Comparison of ENCODE assay signal across 23 mouse cellular contexts in genomic region chr11:61737290-61737689, GRCm38 (mm10). TPM values are rescaled to one million over a fixed set of nuclear protein-coding genes. Genes with fewer than 3 reads are reported as not detected.
A peak's percentile ranks its signal among the peaks of the same experiment; 100 is the strongest.
DNase-seq lines count a peak whose midpoint lies in the region; TF ChIP-seq lines count a peak whose summit lies in the region.
"Had no signal": no experiment of that assay in that cellular context is flagged by ENCODE, and none has a peak within 500 bp of the region (broad histone marks: within the 10 kb centered on the region; RNA-seq: fewer than 3 reads in every experiment).

No protein-coding gene starts in this region.

- H3K9me3 ChIP-seq in MEL (replicated peaks; ENCODE audit: insufficient read depth, low read length): no peaks in the 10 kb centered on the region
- H3K9me3 ChIP-seq: G1E had no signal

- peaks cover 2 to 10% of the 10 kb centered on the region in 2 experiments; a peak in 3 of 4 replicates for H3K36me3 ChIP-seq in MEL (ENCODE audit: control insufficient read depth in 1 of 2, insufficient read depth in 2 of 2, low read length in 2 of 2)

- TF ChIP-seq POLR2A in MEL (IDR thresholded peaks at IDR 0.05; ENCODE audit: control insufficient read depth in 1 of 2, insufficient read depth in 1 of 2, low read depth in 1 of 2, low read length in 2 of 2, poor library complexity in 1 of 2): no peak

- TF ChIP-seq EP300 in MEL (IDR thresholded peaks at IDR 0.05; ENCODE audit: low read depth in 1 of 2, low read length in 2 of 2): peak in 1 of 2 experiments; percentile 21; a peak in 1 of 4 replicates

- DNase-seq in A20 (ENCODE audit: low read depth, low spot score): peak; percentile 46
- DNase-seq in MEL (ENCODE audit: low read depth, low spot score): peak; percentile 64
- no peak for DNase-seq in left cerebral cortex, postnatal 25 days (ENCODE audit: low spot score in 2 of 2)
- no peak for DNase-seq in heart, postnatal 14 days
- DNase-seq: adrenal gland, adult 2 months; adrenal gland, adult 8-10 months; adrenal gland, postnatal 10 days; adrenal gland, postnatal 14 days; adrenal gland, postnatal 25 days; adrenal gland, postnatal 36 days; B cell, adult 2 months; cerebellum, adult 11 months; cerebellum, adult 11-12 months; cerebellum, adult 18-20 months; cerebellum, adult 2 months; cerebellum, adult 8-10 months had no signal

- intact Hi-C loops in left cerebral cortex, postnatal 25 days (cut with DNase I): no loop called here
- intact Hi-C loops in heart, postnatal 14 days (cut with DNase I): no loop called here

- H3K27ac ChIP-seq in MEL (ENCODE audit: control insufficient read depth, low read depth, low read length): no peak overlapping the region

- H3K4me3 ChIP-seq in MEL (ENCODE audit: control insufficient read depth in 1 of 2, insufficient read depth in 1 of 2, low read depth in 2 of 2, low read length in 2 of 2): no peak overlapping the region

- TF ChIP-seq RAD21 in MEL (IDR thresholded peaks at IDR 0.05; ENCODE audit: low read depth, low read length): no peak

- 0 out of 4 replicates have a peak, but pooled peaks cover 0 to 2% of the 10 kb centered on the region in 2 experiments for H3K4me1 ChIP-seq in MEL (ENCODE audit: control insufficient read depth in 1 of 2, insufficient read depth in 2 of 2, low read length in 2 of 2)

- no peaks in the 10 kb centered on the region for H3K27me3 ChIP-seq in MEL (ENCODE audit: control insufficient read depth in 1 of 2, insufficient read depth in 2 of 2, low read length in 2 of 2)
- H3K27me3 ChIP-seq: CH12.LX, Patski had no signal

- H3K79me2 ChIP-seq in MEL (ENCODE audit: control insufficient read depth, insufficient read depth, low read length, poor library complexity): no peaks in the 10 kb centered on the region

- no peak overlapping the region for H3K9ac ChIP-seq in MEL (ENCODE audit: control insufficient read depth, low read depth, low read length, poor library complexity, severe bottlenecking)

- TF ChIP-seq CTCF in MEL (IDR thresholded peaks at IDR 0.05 in 2 of 3, conservative IDR thresholded peaks at IDR 0.05 in 1 of 3; ENCODE audit: control insufficient read depth in 1 of 3, insufficient read depth in 1 of 3, low read depth in 2 of 3, low read length in 3 of 3, poor library complexity in 1 of 3, severe bottlenecking in 1 of 3): no peak

TF ChIP-seq in MEL, 35 proteins besides CTCF, POLR2A, EP300 and RAD21:
- TF ChIP-seq GATA1 (IDR thresholded peaks at IDR 0.05; ENCODE audit: low read depth, low read length) (peak; percentile 24), RCOR1 (IDR thresholded peaks at IDR 0.05; ENCODE audit: low read depth, low read length) (peak; percentile 80), ZKSCAN1 (IDR thresholded peaks at IDR 0.05; ENCODE audit: low read depth, low read length) (no peak), POLR2AphosphoS2 (IDR thresholded peaks at IDR 0.05; ENCODE audit: low read length) (no peak)

RNA-seq across cellular contexts. Expression of gene Slc5a10, which starts 16.7 kb away (rescaled TPM):
- total RNA-seq in MEL (2012; rRNA removed): not detected in 2 replicates
- under 1 TPM in 1 of 2 experiments, not detected in 1; 0.08 TPM for polyA plus RNA-seq in MEL (2012; ENCODE audit: insufficient read depth in 1 of 2, insufficient read length in 2 of 2, low read depth in 1 of 2, low replicate concordance in 2 of 2, missing spikeins in 1 of 2)
- total RNA-seq in left cerebral cortex, postnatal 25 days (2021): under 1 TPM; 0.21 to 0.23 TPM
- total RNA-seq in heart, postnatal 14 days (2021): not detected
- total RNA-seq: adrenal gland, adult 18-20 months; adrenal gland, postnatal 14 days; adrenal gland, postnatal 25 days; G1E had no signal
- polyA plus RNA-seq: activated CD4-positive, CD25-positive, alpha-beta regulatory T cell, adult 4 months; C2C12; CD4-positive, CD25-positive, alpha-beta regulatory T cell, adult 4 months; G1E; Patski had no signal

RNA-seq across cellular contexts. Expression of gene Prpsap2, which starts 24.6 kb away (rescaled TPM):
- total RNA-seq in MEL (2012; rRNA removed): 29.0 and 35.1 TPM in 2 replicates
- 10 to 100 TPM in 1 of 2 experiments, not detected in 1; 30.7 TPM for polyA plus RNA-seq in MEL (2012; ENCODE audit: insufficient read depth in 1 of 2, insufficient read length in 2 of 2, low read depth in 1 of 2, low replicate concordance in 2 of 2, missing spikeins in 1 of 2)
- total RNA-seq in left cerebral cortex, postnatal 25 days (2021): 10 to 100 TPM; 35.7 to 39.5 TPM
- 1 to 10 TPM; 6.4 to 7.0 TPM for total RNA-seq in heart, postnatal 14 days (2021)

RNA-seq across cellular contexts. Expression of gene Fam83g, which starts 53.4 kb away (rescaled TPM):
- total RNA-seq in MEL (2012; rRNA removed): 6.2 and 9.7 TPM in 2 replicates
- polyA plus RNA-seq in MEL (2012; ENCODE audit: insufficient read depth in 1 of 2, insufficient read length in 2 of 2, low read depth in 1 of 2, low replicate concordance in 2 of 2, missing spikeins in 1 of 2): 1 to 10 TPM in 1 of 2 experiments, not detected in 1; 5.4 TPM
- not detected for total RNA-seq in left cerebral cortex, postnatal 25 days (2021)
- total RNA-seq in heart, postnatal 14 days (2021): under 1 TPM; 0.07 to 0.24 TPM
- polyA plus RNA-seq: C2C12, G1E, Patski had no signal

Comparison
In these comparisons a context has a peak if more than half of its experiments do, and no peak if none do; other contexts are left out.
1. DNase-seq: peak in A20 (single experiment) and MEL (single experiment); none in left cerebral cortex, postnatal 25 days (0 of 2) and heart, postnatal 14 days (0 of 2).